Mouse (Mus musculus) MN1 (cell line): ENCODE measurements at regions not wholly inside any gene's neighbourhood (a gene's known extent, or its start where the extent isn't known, plus 50 kb on each side); places are given as distances from the start of the nearest gene placed in this dataset.
"Not testable (repeated sequence)": the region's sequence is repeated elsewhere in the genome, so short reads cannot be mapped to it uniquely, and the experiment has no call there.

ENCODE experiments used
- DNase-seq: peaks from one replicate; pipeline ENCODE4 v3.0.0-alpha.2; 2016; ENCODE audit warnings: low spot score

- DNase-seq = peak; percentile 53
These were observed 51.4 kb upstream of the Dpt start for GRCm38 (mm10) chr1:164744955-164745608.

GRCm38 (mm10) chr1:164744499-164744898 lies 51.9 kb upstream of the Dpt start:
- no peak for DNase-seq

- not testable (repeated sequence) for DNase-seq
These were observed 53.5 kb upstream of the Dpt start for GRCm38 (mm10) chr1:164742897-164743296.

GRCm38 (mm10) chr1:164735646-164736045 lies 60.8 kb upstream of the Dpt start:
- DNase-seq = no peak

- no peak for DNase-seq
These were observed 62.7 kb upstream of the Dpt start for GRCm38 (mm10) chr1:164733741-164734140.

GRCm38 (mm10) chr1:164722054-164722453 lies 74.4 kb upstream of the Dpt start:
- peak; percentile 13 for DNase-seq

GRCm38 (mm10) chr1:164714905-164715304 lies 81.5 kb upstream of the Dpt start:
- no peak for DNase-seq

GRCm38 (mm10) chr1:164713798-164714551 lies 82.5 kb upstream of the Dpt start:
- no peak for DNase-seq

GRCm38 (mm10) chr1:164712514-164712913 lies 83.9 kb upstream of the Dpt start:
- no peak for DNase-seq

GRCm38 (mm10) chr1:164704397-164705091 lies 91.9 kb upstream of the Dpt start:
- no peak for DNase-seq

- DNase-seq = no peak
These were observed 92.8 kb upstream of the Dpt start for GRCm38 (mm10) chr1:164703560-164704131.

- no peak for DNase-seq
These were observed 106.4 kb upstream of the Dpt start for GRCm38 (mm10) chr1:164690055-164690454.

- DNase-seq = no peak
These were observed 107.1 kb upstream of the Dpt start for GRCm38 (mm10) chr1:164689311-164689710.

- no peak for DNase-seq
These were observed 112.0 kb upstream of the Dpt start for GRCm38 (mm10) chr1:164684437-164684836.

GRCm38 (mm10) chr1:164683788-164684187 lies 112.7 kb upstream of the Dpt start:
- DNase-seq = no peak

GRCm38 (mm10) chr1:164682867-164683599 lies 113.4 kb upstream of the Dpt start:
- DNase-seq = no peak

GRCm38 (mm10) chr1:164682426-164682825 lies 114.0 kb upstream of the Dpt start:
- DNase-seq = no peak

GRCm38 (mm10) chr1:164681582-164681981 lies 114.9 kb upstream of the Dpt start:
- no peak for DNase-seq

- DNase-seq = no peak
These were observed 118.1 kb upstream of the Dpt start for GRCm38 (mm10) chr1:164678303-164678702.

- no peak for DNase-seq
These were observed 144.2 kb upstream of the Dpt start for GRCm38 (mm10) chr1:164652244-164652643.

- DNase-seq = no peak
These were observed 158.5 kb upstream of the Dpt start for GRCm38 (mm10) chr1:164637901-164638462.

- peak; percentile 71 for DNase-seq
These were observed 164.8 kb upstream of the Dpt start for GRCm38 (mm10) chr1:164631679-164632078.
